Mouse (Mus musculus): ENCODE measurements at regions not wholly inside any gene's neighbourhood (a gene's known extent, or its start where the extent isn't known, plus 50 kb on each side); places are given as distances from the start of the nearest gene placed in this dataset.

- H3K4me3 ChIP-seq (ENCODE audit: control insufficient read depth in 1 of 2, insufficient read depth in 1 of 2, low read depth in 2 of 2, low read length in 2 of 2), result no peak overlapping the region
- no peak overlapping the region for H3K27ac ChIP-seq (ENCODE audit: control insufficient read depth, low read depth, low read length)
- no peaks in the 10 kb centered on the region for H3K27me3 ChIP-seq (ENCODE audit: control insufficient read depth in 1 of 2, insufficient read depth in 2 of 2, low read length in 2 of 2)
- H3K9me3 ChIP-seq (replicated peaks; ENCODE audit: insufficient read depth, low read length), result no peaks in the 10 kb centered on the region
- no peak overlapping the region for H3K9ac ChIP-seq (ENCODE audit: control insufficient read depth, low read depth, low read length, poor library complexity, severe bottlenecking)
- no peak for DNase-seq (ENCODE audit: low read depth, low spot score)
- H3K36me3 ChIP-seq (ENCODE audit: control insufficient read depth in 1 of 2, insufficient read depth in 2 of 2, low read length in 2 of 2), result no peaks in the 10 kb centered on the region
- TF ChIP-seq TCF12 (IDR thresholded peaks at IDR 0.05; ENCODE audit: low read depth, low read length) (no peak), JUND (IDR thresholded peaks at IDR 0.05; ENCODE audit: low read depth, low read length) (no peak), ETS1 (IDR thresholded peaks at IDR 0.05; ENCODE audit: low read depth, low read length) (no peak)
- H3K79me2 ChIP-seq (ENCODE audit: control insufficient read depth, insufficient read depth, low read length, poor library complexity), result no peaks in the 10 kb centered on the region
- H3K4me1 ChIP-seq (ENCODE audit: control insufficient read depth in 1 of 2, insufficient read depth in 2 of 2, low read length in 2 of 2), result no peaks in the 10 kb centered on the region
Observed at GRCm38 (mm10) chr7:136452561-136452960, 441.9 kb upstream of the Mgmt start.

GRCm38 (mm10) chr7:136457171-136457570 is 437.2 kb upstream of the Mgmt start:
- H3K36me3 ChIP-seq (ENCODE audit: control insufficient read depth in 1 of 2, insufficient read depth in 2 of 2, low read length in 2 of 2), result no peaks in the 10 kb centered on the region
- H3K4me3 ChIP-seq (ENCODE audit: control insufficient read depth in 1 of 2, insufficient read depth in 1 of 2, low read depth in 2 of 2, low read length in 2 of 2), result no peak overlapping the region
- no peak overlapping the region for H3K9ac ChIP-seq (ENCODE audit: control insufficient read depth, low read depth, low read length, poor library complexity, severe bottlenecking)
- H3K9me3 ChIP-seq (replicated peaks; ENCODE audit: insufficient read depth, low read length), result no peaks in the 10 kb centered on the region
- no peak overlapping the region for H3K27ac ChIP-seq (ENCODE audit: control insufficient read depth, low read depth, low read length)
- H3K4me1 ChIP-seq (ENCODE audit: control insufficient read depth in 1 of 2, insufficient read depth in 2 of 2, low read length in 2 of 2), result no peaks in the 10 kb centered on the region
- TF ChIP-seq MXI1 (IDR thresholded peaks at IDR 0.05; ENCODE audit: low read depth, low read length) (no peak), ZMIZ1 (IDR thresholded peaks at IDR 0.05; ENCODE audit: low read depth, low read length) (no peak), GABPA (IDR thresholded peaks at IDR 0.05; ENCODE audit: low read depth, low read length) (no peak), MAFK (IDR thresholded peaks at IDR 0.05; ENCODE audit: borderline replicate concordance, low read depth, low read length) (no peak), BHLHE40 (IDR thresholded peaks at IDR 0.05; ENCODE audit: borderline replicate concordance, low read depth, low read length) (no peak), MYB (IDR thresholded peaks at IDR 0.05; ENCODE audit: low read depth, low read length) (no peak), CTCF (IDR thresholded peaks at IDR 0.05 in 2 of 3, conservative IDR thresholded peaks at IDR 0.05 in 1 of 3; ENCODE audit: control insufficient read depth in 1 of 3, insufficient read depth in 1 of 3, low read depth in 2 of 3, low read length in 3 of 3, poor library complexity in 1 of 3, severe bottlenecking in 1 of 3) (no peak), POLR2AphosphoS2 (IDR thresholded peaks at IDR 0.05; ENCODE audit: low read length) (no peak), HCFC1 (IDR thresholded peaks at IDR 0.05; ENCODE audit: low read depth, low read length) (no peak), ETS1 (IDR thresholded peaks at IDR 0.05; ENCODE audit: low read depth, low read length) (no peak), USF1 (IDR thresholded peaks at IDR 0.05; ENCODE audit: low read depth, low read length) (no peak), ZC3H11A (IDR thresholded peaks at IDR 0.05; ENCODE audit: low read depth, low read length) (no peak), SMC3 (IDR thresholded peaks at IDR 0.05; ENCODE audit: low read depth, low read length) (no peak), USF2 (IDR thresholded peaks at IDR 0.05; ENCODE audit: borderline replicate concordance in 1 of 2, insufficient read depth in 1 of 2, low read depth in 1 of 2, low read length in 2 of 2) (no peak), MAZ (IDR thresholded peaks at IDR 0.05; ENCODE audit: low read depth, low read length) (no peak), E2F4 (IDR thresholded peaks at IDR 0.05; ENCODE audit: borderline replicate concordance, low read depth, low read length) (no peak), TBP (IDR thresholded peaks at IDR 0.05; ENCODE audit: low read depth, low read length) (no peak), TCF12 (IDR thresholded peaks at IDR 0.05; ENCODE audit: low read depth, low read length) (no peak)
- DNase-seq (ENCODE audit: low read depth, low spot score), result no peak
- H3K79me2 ChIP-seq (ENCODE audit: control insufficient read depth, insufficient read depth, low read length, poor library complexity), result no peaks in the 10 kb centered on the region
- H3K27me3 ChIP-seq (ENCODE audit: control insufficient read depth in 1 of 2, insufficient read depth in 2 of 2, low read length in 2 of 2), result no peaks in the 10 kb centered on the region

All from MEL (cell line).